Mouse (Mus musculus) CD4-positive, CD25-positive, alpha-beta regulatory T cell, adult 2 months (primary cell): Measurements from ENCODE around the gene Gm13290.
"Not testable (repeated sequence)": the region's sequence is repeated elsewhere in the genome, so short reads cannot be mapped to it uniquely, and the experiment has no call there.

Source experiments
- DNase-seq: peaks from one replicate; pipeline ENCODE4 v3.0.0-alpha.2; 2012; ENCODE audit warnings: low read depth, low spot score

Gm13290 gene

GRCm38 (mm10) chr4:88773534-88773933 lies at the start of gene Gm13290:
Gene Gm13290, plus strand, starts transcription at chr4:88773834.
- DNase-seq, result not testable (repeated sequence)

DNA sequence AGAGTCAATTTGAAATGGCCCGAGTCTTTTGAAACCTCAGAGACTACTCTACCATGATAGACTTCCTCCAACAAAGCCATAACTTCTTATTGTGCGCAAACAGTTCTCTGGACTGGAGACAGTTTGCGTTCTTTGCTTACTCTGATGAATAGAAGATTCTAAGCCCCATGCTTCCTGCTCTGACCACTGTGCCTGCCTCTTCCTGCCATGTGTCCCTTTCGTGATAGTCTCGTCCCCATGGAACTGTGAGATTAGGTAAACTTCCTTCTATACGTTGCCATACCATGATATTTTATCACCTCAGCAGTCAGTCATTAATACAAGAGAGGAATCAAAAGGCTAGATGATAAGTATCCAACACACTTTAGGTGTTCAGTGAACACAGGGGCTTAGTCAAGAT lies 46.9 kb upstream of the Gm13290 start:
- no peak for DNase-seq

DNA sequence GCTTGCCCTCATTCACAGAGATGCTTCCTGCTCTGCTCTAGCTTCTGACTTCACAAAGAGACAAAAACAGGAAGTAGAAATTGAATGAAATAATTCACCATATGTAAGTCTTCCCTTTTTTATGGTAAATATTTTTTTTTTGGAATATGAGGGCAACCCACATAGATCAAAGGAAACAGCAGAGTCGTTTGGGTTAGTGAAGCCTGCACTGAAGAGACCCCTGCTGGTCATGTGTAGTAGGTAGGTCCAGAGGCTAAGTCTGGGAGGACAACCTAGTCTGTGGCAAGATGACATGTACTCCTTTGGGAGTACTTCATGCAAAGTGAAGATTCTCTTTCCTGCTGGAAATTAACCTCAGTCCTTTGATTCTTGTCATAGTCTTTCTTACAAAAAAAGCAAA lies 46.3 kb upstream of the Gm13290 start:
- DNase-seq, result peak; percentile 80

DNA sequence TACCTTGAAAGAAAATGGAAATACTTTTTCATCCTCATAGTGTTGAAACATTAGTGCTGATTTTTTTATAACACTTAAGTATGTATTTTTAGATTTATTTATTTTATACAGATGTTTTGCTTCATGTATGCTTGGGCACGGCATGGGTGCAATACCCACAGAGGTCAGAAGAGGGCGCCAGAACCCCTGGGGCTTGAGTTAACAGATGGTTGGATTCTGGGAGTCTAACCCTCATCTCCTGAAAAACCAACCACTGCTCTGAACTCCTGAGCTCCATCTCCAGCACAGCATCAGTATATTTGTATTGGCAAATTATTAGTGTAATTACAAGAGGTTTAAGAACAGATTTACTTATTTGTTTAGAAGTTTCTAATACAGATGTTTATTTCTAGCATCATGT lies 35.2 kb upstream of the Gm13290 start:
- DNase-seq, result peak; percentile 91

GRCm38 (mm10) chr4:88739036-88739435 lies 34.6 kb upstream of the Gm13290 start:
- DNase-seq, result no peak

- no peak for DNase-seq
Measured at GRCm38 (mm10) chr4:88741426-88741825, 32.2 kb upstream of the Gm13290 start.

DNA sequence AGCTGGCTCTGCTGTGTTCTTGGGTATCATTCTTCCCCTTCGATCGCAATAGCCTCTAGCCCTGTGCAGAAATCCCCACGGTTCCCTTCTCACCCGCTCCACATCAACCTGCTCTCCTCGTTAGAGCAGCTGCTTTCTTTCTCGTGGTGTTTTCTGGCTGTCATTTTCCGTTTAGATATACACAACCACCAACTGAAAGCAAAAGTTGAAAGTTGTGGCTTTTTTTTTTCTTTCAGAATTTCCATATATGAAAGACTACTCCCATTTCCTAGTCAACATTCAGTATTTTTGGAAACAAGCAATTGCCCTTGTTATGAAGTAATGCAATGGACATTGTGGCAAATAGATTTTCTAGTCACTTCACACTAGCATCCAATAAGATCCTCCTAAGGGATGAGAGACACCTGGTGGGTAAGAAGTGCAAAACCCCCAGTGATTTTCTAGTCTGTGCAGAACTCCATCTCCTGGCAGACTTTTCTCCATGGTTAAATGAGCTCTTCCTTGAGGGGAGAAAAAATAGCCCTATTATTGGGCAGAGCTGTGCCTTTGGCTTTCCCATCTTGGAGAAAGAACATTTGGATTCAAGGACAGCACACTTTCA lies 30.8 kb upstream of the Gm13290 start:
- peak; percentile 33 for DNase-seq

- peak; percentile 45 for DNase-seq
Measured at GRCm38 (mm10) chr4:88744207-88744606, 29.4 kb upstream of the Gm13290 start.

GRCm38 (mm10) chr4:88749926-88750325 lies 23.7 kb upstream of the Gm13290 start:
- DNase-seq, result no peak

- DNase-seq, result not testable (repeated sequence)
Measured at GRCm38 (mm10) chr4:88754818-88755340, 18.8 kb upstream of the Gm13290 start, which contains the start of gene Gm13271. Gene Gm13271, plus strand, starts transcription at chr4:88754868.

DNA sequence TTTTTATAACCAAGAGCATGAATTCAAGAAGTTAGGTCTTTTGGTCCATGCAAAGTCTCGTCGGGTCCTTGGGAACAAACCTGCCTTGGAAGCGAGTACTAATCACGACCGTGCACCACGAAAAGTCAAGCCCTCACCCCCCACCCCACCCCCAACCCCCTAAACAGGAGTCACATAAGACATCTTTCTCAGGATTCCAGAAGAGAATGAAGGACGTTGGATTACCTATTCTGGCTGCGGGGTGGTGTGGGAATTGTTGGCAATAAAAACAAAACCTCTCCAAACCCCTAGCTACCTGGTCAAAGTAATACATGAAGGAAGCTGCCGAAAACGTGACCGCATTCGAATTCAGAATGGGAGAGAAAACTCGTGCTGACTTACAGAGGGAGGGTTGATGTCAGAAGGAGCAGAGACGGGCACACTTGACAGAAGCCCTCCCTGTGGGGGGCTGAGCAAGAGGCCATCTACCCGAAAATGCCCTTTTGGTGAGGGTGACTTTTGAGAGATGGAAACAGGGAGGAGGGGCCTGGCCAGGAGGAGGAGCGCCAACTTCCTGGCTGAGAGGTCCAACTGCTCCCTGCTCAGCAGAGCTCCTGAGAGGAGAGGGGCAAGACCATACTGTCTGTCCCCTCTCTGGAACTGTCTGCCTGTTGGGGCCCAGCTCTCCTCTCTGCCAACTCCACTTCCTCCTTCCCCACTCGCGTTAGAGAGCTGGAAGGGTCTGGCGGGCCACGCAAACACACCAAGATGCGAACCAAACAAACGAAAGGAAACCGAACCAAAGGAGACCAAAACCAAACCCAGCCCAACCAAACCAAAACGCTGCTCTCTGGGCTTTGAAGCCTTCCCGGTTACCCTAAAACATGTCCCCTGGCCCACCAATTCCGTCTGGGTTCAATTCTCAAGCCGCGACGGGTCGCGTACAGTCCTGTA lies 16.8 kb upstream of the Gm13290 start:
- DNase-seq, result peak; percentile 56

DNA sequence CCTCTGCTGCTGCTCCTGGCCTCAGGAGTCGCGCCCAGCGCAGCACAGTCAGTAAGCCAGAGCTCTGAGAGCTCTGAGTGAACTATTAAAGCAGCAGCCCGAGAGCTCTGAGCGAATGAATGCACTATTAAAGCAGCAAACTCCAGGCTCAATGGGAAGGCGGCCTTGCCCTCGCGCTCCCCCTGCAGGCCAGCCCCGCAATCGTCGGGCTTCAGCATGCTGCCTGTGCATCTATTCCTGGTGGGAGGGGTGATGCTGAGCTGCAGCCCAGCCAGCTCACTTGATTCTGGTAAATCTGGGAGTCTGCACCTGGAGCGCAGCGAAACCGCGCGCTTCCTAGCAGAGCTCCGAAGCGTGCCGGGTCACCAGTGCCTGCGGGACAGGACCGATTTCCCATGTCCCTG lies 16.0 kb upstream of the Gm13290 start:
- peak; percentile 92 for DNase-seq

GRCm38 (mm10) chr4:88758751-88759150 lies 14.9 kb upstream of the Gm13290 start:
- DNase-seq, result not testable (repeated sequence)

DNA sequence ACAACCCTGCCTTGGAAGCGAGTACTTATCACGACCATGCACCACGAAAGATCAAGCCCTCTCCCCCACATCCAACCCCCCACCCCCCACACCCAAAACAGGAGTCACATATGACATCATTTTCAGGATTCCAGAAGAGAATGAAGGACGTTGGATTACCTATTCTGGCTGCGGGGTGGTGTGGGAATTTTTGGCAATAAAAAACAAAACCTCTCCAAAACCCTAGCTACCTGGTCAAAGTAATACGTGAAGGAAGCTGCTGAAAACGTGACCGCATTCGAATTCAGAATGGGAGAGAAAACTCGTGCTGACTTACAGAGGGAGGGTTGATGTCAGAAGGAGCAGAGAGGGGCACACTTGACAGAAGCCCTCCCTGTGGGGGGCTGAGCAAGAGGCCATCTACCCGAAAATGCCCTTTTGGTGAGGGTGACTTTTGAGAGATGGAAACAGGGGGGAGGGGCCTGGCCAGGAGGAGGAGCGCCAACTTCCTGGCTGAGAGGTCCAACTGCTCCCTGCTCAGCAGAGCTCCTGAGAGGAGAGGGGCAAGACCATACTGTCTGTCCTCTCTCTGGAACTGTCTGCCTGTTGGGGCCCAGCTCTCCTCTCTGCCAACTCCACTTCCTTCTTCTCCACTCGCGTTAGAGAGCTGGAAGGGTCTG lies 13.9 kb upstream of the Gm13290 start, which contains the start of gene Gm13283:
Gm13283 (plus strand) TSS at position 510 of the 659 bp plus-strand sequence.
- not testable (repeated sequence) for DNase-seq

GRCm38 (mm10) chr4:88760431-88760830 lies 13.2 kb upstream of the Gm13290 start:
- DNase-seq, result peak; percentile 85

GRCm38 (mm10) chr4:88761776-88762175 lies 11.9 kb upstream of the Gm13290 start:
- not testable (repeated sequence) for DNase-seq

DNA sequence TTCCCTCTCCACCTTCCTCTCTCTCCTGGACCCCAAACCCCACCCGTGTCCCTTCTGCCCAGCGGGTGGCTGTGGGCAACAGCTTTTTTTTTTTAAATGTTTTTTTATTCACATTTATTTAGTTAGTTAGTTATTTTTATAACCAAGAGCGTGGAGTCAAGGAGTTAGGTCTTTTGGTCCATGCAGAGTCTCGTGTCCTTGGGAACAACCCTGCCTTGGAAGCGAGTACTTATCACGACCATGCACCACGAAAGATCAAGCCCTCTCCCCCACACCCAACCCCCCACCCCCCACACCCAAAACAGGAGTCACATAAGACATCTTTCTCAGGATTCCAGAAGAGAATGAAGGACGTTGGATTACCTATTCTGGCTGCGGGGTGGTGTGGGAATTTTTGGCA lies 11.3 kb upstream of the Gm13290 start:
- DNase-seq, result not testable (repeated sequence)

DNA sequence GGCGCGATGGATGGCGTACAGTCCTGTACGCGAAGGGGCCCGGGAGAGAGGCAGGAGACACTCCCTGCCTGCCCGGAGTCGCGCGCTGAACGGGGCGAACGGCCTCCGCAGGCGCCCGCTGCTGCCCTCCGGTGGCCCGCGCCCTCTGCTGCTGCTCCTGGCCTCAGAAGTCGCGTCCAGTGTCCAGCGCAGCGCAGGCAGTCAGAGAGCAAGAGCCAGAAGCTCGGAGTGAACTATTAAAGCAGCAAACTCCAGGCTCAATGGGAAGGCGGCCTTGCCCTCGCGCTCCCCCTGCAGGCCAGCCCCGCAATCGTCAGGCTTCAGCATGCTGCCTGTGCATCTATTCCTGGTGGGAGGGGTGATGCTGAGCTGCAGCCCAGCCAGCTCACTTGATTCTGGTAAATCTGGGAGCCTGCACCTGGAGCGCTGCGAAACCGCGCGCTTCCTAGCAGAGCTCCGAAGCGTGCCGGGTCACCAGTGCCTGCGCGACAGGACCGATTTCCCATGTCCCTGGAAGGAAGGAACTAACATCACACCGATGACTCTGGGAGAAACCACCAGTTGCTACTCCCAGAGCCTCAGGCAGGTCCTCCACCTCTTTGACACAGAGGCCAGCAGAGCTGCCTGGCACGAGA lies 10.1 kb upstream of the Gm13290 start:
- peak; percentile 70 for DNase-seq

DNA sequence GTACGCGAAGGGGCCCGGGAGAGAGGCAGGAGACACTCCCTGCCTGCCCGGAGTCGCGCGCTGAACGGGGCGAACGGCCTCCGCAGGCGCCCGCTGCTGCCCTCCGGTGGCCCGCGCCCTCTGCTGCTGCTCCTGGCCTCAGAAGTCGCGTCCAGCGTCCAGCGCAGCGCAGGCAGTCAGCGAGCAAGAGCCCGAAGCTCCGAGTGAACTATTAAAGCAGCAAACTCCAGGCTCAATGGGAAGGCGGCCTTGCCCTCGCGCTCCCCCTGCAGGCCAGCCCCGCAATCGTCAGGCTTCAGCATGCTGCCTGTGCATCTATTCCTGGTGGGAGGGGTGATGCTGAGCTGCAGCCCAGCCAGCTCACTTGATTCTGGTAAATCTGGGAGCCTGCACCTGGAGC lies 3.0 kb downstream of the Gm13290 start, which contains the start of gene Gm13289:
Gm13289 (plus strand) TSS at position 301 of the 400 bp plus-strand sequence.
- DNase-seq, result not testable (repeated sequence)

- DNase-seq, result not testable (repeated sequence)
Measured at GRCm38 (mm10) chr4:88779550-88779949, 5.9 kb downstream of the Gm13290 start, which contains the start of gene Gm13272. Gene Gm13272, plus strand, starts transcription at chr4:88779850.

GRCm38 (mm10) chr4:88780320-88780719 lies 6.7 kb downstream of the Gm13290 start:
- DNase-seq, result not testable (repeated sequence)
